Mouse (Mus musculus) layer of hippocampus, adult 8-10 months (tissue): Measurements from ENCODE around the gene Gm4756. TPM values are rescaled to one million over a fixed set of nuclear protein-coding genes. Genes with fewer than 3 reads are reported as not detected.
A peak's percentile ranks its signal among the peaks of the same experiment; 100 is the strongest.
"Not testable (repeated sequence)": the region's sequence is repeated elsewhere in the genome, so short reads cannot be mapped to it uniquely, and the experiment has no call there.

ENCODE experiments used
- DNase-seq, 2 experiments: peaks; one replicate each; pipeline ENCODE4 v3.0.0; 2022; ENCODE audit warnings: low spot score in 2 of 2
- total RNA-seq, 4 experiments: library from RNA; stranded (reverse); gene quantifications; 2 replicates each; pipeline ENCODE4 v1.2.4; 2022

The Gm4756 gene
- not detected for total RNA-seq

DNA sequence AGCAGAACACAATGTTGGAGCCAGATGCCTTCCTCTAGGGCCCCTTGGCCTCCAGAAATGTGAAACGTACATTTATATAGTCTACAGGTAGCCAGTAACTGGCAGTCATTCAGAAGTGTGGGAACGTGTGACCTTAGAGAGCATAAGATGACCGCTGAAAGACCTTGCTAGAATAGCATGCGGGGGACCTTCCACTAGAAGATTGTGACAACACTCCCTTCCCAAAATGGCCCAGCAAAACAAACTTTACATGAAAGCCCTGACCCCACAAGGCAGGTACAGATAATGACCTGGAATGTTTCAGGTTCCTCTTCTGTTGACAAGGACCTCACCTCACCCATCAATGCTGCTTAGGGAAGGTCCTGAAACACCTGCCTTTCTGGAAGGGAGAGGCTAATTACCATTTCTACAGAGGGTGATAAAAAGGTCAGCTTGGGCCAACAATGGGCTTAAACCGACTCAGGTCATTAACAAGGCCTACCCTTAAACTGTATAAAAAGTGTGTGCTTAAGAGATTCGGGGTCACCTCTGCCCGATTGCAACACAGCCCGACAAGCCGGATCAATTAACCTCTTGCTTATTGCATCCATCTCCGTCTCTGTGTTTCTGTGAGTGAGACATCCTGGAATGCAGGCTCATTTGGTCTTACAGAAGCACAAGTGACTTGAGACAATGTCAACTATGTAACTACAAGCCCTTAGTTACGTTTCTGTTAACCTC is at the start of gene Gm4756:
Gene Gm4756, minus strand, starts transcription at position 51 of the 720 bp plus-strand sequence.
- DNase-seq = no peak

DNA sequence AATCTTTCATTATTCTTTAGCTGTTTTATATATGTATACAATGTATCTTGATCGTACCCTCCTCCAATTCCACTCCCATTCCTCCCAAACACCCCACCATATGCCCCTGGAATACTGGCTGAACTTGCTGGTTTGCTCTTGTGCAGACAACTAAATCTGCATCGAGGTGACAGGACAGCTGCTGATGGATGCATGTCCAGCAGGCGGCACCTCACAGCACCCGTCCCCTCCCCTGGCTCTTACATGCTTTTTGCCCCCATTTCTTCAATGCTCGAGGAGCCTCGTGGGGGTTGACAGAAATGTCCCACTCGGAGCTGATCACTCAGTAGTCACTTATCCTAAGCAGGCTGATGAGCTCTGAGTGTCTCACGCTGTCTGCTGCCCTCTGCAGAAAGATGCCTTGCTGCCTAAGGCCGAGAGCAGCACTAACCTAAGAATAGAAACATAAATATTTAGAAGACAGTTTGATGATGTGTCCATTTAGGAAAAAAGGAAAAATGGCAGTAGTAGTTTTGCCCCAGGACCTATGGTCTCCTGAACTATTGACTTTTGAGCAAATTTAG is 45.5 kb upstream of the Gm4756 start:
- no peak for DNase-seq

DNA sequence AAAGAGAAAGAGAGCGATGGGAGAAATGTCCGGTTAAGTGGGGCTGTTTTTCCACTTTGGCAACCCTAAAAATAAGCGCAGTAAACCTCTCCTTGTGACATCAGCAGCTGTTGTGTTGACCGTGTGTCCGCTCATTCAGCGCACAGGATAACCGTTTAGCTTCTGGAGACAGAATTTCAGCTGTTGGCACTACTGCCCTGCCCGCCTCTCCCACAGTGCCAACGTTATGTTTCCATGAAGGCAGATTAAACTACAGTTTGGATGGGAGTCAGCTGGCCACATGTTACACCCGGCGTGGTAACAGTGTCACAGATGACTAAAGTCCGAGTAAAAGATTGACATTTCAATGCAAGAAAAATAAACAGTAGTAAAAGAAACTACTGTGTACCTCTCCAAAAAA is 45.0 kb upstream of the Gm4756 start:
- DNase-seq = no peak

DNA sequence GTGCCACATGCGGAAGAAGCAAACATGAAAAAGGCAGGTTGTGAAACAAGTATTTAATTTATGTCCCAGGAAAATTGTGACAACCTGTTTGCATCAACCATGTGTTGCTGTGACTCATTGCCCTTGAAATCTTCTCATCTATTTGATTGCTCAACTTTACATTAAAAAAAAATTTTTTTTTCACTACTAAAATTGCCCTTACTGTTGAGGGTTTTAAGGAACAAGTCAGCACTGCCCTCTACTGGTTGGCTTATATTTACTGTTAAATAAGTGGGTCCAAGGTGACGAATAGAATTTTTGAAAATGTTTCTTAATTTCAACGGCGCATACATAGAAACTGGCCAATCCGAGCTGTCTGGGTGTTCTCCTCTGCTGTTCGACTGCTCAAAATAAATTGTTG is 44.4 kb upstream of the Gm4756 start:
- no peak for DNase-seq

DNA sequence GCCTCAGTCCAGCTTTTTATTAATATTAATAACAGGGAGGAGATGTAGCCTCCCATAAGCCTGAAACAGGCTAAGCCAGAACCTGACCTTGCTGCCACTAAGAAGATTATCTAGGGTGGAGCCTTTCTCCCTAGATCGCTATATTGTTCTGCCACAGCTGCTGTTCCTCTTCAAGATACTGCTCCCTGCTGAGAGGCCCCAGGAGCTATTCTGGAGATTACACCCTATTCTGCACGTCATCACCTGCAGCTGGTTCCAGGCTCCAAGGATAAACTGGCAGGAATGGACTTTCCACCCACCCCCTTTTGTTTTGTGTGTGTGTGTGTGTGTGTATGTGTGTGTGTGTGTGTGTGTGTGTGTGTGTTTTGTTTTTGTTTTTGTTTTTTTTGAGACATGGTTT is 38.8 kb upstream of the Gm4756 start:
- DNase-seq = not testable (repeated sequence)

DNA sequence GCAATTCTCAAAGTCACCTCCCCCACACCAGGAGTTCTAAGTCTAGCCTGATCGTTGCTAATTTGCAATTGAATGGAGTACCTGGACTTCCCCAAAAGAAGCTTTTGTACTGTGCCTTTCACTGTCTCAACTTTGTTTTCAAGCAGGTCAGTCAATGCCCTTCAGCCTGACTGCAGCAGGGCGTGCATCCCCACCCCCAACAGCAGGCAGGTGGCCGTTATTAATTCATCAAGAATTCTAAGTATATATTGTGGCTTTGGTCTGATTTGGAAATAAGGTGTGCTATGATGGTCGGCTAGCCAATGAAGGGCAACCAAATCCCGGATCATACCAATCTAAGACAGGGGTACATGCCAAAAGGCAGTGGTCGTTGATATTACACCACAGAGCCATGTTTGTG is 38.3 kb upstream of the Gm4756 start:
- not testable (repeated sequence) for DNase-seq

DNA sequence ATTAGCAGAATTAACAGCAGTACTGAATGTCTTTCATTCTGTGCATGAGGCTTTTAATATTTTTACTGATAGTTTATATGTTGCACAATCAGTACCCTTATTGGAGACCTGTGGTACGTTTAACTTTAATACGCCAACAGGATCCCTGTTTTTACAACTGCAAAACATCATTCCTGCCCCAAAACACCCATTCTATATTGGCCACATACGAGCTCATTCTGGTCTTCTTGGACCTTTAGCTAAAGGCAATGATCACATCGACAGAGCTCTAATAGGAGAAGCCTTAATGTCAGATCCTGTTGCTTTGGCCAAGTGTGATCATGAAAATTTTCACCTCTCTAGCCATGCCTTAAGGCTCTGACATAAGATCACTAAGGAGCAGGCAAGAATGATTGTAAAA is 37.1 kb upstream of the Gm4756 start:
- not testable (repeated sequence) for DNase-seq

DNA sequence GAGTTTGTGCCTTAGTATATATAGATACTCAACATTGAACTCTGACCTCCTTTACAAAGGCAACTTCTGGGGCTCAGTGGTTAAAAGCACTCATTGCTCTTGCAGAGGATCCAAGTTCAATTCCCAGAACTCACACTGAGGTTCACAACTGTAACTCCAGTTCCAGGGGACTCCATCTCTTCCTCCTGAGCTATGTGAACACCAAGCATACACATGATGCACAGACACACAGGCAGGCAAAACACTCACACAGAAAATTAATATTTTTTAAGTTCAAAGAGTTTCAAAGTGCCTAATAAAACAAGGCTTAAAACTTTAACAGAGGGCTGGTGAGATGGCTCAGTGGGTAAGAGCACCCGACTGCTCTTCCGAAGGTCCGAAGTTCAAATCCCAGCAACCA is 34.2 kb upstream of the Gm4756 start:
- no peak for DNase-seq

DNA sequence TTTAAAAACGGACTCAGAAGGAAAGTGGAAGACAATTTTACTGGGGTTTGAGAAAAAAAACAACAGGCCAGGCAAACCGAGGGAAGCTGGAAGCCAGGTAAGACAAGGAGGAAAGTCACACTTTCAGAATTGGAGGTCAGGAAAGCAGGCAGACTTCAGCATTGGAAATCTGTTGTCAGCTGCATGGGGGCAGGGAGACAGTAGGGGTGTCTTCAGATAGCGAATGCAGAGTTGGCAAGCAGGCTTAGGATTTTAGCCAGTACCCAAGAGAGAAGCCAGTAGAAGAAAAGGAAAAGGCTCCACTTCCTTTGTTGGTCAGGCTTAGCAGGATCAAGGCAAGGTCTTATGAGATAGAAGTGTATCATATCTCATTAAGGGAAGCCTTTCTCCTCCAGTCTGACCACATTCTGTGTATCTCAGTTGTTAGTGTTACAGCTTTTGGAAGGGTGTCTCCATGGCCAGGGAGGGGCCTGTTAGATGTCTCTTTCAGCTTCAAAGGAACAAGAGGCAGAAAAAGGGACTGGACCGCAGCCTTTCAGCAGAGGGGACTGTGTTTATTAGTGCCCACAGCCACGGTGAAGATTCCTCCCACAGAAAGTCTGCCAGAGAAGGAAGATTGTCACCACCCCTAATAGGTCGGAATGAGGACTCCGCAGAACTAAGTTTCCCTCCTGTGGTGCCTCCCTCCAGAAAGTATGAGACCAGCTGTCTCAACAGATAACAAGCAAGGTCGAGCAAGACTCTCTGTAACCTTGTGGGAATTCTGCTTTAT is 33.2 kb upstream of the Gm4756 start:
- DNase-seq = no peak

DNA sequence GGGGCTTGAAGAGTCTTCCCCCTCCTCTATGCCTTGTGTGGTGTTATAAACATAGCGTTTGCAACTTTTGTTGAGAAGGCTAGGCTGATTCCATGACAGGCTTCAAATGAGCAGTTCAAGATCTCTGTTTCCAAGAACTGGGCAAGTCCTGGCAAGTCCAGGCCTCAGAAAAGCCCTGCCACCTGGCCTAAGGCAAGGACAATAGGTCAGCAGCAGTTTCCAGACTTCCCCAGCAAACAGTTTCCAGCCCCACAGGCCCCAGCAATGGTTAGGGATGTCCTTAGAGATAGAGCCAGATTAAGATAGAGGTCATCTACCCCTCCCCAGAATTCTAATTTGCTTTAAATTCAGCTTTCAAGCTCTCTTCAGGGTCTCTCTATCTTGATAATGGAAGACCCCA is 32.5 kb upstream of the Gm4756 start:
- DNase-seq = no peak

DNA sequence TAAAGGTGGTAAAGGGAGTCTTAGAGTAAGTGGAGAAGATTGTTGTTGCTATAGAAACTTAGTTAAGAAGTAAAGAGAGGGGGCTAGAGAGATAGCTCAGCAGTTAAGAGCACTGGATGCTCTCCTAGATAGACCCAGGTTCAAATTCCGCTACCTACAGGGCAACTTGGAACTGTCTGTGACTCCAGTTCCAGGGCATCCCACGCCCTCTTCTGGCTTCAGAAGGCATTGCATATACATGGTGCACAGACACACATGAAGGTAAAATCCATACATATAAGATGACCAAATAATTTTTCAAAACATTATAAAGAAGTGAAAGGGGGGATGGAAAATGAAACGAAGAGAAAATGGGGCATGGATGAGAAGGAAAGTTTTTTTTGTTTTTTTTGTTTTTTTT is 30.2 kb upstream of the Gm4756 start:
- DNase-seq = no peak

DNA sequence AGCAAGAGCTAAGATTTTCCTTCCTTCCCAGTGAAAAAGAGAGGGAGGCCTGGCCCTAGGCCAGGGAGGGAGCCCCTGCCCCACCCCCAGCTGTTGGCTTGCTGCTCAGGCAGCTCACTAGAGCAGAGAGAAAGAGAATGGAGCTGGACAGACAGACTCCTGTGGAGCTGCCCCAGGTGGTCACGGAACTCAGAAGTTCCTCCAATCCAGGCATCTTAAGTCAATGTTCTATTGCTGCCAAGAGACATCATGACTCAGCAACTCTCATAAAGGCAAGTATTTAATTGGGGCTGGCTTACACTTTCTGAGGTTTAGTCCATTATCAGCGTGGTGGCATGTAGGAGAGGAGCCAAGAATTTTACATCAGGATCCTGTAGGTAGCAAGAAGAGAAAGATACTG is 25.4 kb upstream of the Gm4756 start:
- no peak for DNase-seq

DNA sequence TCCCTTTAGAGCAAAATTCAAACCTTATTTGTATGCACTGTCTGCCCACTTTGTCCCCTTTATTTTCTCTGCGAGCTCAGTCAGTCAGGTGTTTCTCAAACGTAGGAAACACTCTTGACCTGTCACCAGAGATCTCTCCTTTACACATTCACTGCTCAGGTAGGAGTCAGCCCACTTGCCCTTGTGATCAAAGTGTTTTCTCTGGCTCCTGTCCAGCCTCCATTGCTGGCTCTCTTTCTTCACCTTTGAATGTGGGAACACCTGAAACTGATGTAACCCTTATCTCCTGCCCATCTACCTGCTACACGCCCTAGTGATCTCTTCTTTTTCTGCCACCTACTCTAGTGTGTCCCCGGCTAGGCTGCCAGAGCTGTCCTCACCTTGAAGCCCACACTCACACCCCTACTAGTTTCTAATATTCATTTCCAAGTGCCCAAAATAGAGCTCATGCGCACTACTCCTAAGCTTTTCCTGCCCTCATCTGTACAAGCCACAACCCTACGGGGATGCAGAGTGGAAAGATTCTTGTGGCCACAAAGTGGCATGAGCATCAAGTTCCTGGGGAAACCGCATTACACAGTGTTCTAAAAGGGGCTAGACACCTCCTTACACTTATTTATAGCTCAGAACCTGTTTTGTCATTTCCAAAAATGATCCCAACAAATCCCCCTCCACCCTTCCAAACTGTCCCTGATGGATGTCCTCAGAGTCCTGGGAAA is 24.8 kb upstream of the Gm4756 start:
- no peak for DNase-seq

DNA sequence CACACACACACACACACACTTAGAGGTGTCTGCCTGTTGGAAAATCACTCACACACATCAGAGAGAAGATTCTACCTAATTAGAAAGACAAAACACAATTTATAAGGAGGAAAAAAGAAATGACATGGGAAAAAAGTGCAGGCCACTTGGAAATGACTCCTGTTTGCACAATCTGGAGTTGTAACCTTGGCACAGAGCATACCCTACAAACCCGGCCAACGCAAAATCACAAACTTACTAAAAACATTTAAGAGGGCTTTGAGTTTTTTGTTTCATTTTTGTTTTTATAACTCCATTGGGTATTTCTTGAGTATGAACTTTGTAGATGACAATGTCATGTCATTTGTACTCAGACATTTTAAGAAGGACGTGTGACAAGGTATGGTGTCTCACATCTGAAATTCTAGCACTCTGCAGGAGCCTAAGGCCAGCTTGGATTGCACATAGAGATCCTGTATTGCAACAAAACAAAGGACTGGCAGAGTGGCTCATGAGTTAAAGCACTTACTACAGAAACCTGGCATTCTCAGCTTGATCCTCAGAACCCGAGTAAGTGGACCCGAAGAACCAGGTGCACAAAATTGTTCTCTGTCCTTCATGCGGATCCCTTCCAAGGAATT is 22.2 kb upstream of the Gm4756 start:
- no peak for DNase-seq

DNA sequence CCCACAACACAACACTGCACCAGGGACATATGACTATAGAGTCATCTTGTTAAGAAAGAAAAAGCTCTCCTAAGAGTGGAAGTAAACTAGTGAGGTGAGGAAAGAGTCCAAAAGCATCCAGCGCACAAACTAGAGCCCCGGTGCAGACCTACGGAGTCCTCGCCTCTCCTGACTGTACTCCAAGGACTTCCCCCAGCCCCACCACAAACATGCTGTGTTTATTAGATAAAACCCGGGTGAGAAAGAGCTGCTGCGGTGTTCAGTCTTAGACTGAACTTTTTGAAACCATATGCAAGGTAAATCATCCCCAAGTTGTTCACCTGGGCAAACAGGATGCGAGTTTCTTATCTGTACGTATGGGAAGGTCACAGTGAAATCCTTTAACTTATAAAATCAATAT is 21.5 kb upstream of the Gm4756 start:
- DNase-seq = no peak

DNA sequence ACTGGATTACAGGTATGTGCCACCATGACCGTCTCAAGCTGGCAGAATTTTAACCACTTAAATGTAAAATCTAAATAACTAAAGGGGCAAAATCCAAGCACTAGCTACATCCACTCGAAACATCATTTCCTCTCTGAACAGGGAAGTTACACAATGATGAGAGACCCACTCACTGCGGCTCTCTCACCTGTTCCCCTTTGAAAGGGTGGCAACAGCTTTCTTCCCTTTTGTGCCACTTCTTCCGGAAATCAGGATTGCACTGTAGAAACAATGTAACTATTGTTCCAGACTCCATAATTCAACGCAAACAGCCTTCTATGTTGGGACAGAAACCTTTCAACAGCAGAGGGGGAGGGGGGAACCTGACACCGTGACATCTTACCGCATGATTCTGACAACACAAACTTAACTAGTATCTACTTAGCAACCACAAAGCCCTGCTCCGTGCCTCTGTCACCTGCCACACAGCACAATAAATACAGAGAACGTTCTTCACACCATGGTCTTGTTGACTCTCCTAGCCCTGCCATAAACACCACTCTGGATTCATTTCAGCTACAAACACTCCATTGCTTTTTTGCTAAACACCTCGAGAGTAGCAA is 18.5 kb upstream of the Gm4756 start:
- DNase-seq = no peak

DNA sequence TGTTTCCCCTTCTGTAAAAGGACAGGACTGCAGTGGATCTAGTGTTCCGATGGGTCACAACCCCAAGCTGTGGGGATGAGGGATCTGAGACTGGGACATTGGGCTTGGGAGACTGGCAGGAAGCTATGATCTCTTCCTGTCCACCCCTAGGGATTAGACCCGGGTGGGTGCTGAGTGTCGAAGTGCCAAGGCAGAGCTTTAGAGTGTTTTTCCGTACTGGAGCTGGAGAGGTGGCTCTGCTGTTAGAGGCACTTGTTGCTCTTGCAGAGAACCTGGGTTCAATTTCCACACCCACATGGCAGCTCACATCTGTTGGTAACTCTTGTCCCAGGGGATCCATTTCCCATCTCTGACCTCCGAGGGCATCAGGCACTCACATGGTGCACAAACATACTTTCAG is 16.6 kb upstream of the Gm4756 start:
- no peak for DNase-seq

DNA sequence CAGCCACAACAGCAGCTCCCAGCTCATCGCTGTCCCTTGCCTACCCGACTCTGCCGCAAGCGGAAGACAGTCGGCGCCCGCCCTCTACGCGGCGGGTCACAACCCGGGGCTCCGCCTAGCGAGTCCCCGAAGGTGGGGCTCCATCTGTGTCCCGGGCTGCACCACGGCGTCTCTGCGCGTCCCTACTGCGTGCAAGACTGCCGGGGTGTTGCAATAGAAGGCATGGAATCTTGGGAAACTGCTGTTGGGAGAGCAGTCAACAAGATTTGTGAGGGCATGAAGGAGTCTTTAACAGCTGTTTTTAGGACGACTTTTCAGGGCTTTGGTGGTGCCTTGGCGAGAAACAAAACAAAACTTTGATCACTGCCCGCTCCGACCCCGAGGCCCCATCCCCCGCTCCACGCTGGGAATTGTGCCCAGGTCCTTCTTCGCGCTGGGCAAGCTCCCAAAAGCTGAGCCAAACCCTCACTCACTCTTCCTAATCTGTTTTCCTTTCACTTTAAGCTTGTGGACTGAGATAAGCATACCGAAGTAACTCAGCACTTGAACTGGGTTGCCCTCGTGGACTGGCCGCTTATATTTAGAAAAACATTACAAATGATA is 15.4 kb upstream of the Gm4756 start, which contains the start of gene Dhrs7:
Gene Dhrs7, minus strand, starts transcription at position 175 of the 603 bp plus-strand sequence.
- DNase-seq = peak; percentile 65 to 67

DNA sequence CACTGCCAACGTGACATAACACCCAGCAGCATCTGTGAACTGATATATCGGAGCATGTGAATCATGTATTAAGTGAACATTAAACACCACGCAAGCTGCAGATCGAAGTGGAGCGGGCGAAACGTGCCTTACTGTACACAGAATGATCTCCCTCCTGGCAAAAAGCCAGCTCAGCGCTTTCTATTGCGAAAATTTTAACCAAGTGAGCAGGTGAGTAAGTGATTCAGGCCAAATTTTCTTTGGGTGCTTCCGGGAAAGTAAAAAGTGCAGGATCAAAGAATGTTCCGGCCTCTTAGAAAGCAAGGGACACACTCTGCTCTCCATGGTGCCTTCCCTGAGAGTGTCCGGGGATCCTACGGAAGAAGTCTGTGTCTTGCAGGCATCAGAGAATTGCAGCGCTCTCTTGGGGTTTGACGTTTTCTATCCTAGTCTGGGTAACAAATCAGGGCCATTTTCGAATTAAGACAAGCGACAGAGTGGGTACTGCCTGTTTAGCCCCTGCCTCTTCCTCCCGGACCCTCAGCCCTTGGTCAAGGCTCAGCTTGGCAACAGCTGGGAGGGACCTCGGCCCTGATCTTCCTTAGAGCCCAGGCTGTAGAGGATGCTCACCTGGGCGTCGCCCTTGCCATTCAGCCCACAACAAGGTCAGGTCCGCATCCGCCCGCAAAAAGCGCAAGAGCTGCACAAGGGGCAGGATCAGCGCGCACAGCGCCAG is 14.7 kb upstream of the Gm4756 start:
- DNase-seq = peak in 1 of 2 experiments; percentile 6

DNA sequence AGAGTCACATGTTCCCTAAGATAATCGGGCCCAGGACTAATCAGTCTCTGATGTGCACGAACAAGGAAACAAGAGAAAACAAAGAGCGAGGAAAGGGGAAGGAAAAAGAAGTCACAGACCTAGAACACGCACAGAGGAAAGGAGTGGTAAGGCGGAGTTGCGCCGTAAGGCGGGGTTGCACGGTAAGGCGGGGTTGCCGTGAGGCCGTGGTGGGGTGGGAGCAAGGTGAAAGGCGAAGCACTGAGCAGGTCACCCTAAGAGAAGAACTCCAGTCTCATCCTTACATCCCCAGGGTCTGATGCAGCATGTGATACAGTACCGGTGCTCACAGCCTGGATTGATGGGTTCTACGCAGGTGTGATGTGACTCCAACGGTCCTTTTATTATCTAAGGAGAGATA is 6.3 kb upstream of the Gm4756 start:
- no peak for DNase-seq
